26 mouse cellular contexts compared by ENCODE assay signal in genomic region chr1:193610471-193610870, GRCm38 (mm10).
DNase-seq lines count a peak whose midpoint lies in the region; ATAC-seq lines count a peak whose summit lies in the region.
"Had no signal": no experiment of that assay in that cellular context is flagged by ENCODE, and none has a peak within 500 bp of the region (broad histone marks: within the 10 kb centered on the region; RNA-seq: fewer than 3 reads in every experiment).

No protein-coding gene starts in this region.

- H3K4me1 ChIP-seq in hindbrain, embryonic 15.5 days (replicated peaks), result peaks cover 15% of the 10 kb centered on the region
- no peaks in the 10 kb centered on the region for H3K4me1 ChIP-seq in hindbrain, embryonic 10.5 days (replicated peaks)
- H3K4me1 ChIP-seq in neural tube, embryonic 13.5 days (replicated peaks), result peaks cover 28% of the 10 kb centered on the region
- H3K4me1 ChIP-seq in limb, embryonic 12.5 days (replicated peaks), result no peaks in the 10 kb centered on the region; the same call in 1 of the 2 replicates
- H3K4me1 ChIP-seq in neural tube, embryonic 15.5 days, result peaks cover 5% of the 10 kb centered on the region
- H3K4me1 ChIP-seq: embryonic facial prominence, embryonic 10.5 days; forebrain, embryonic 12.5 days had no signal

- H3K36me3 ChIP-seq in hindbrain, embryonic 15.5 days, result no peaks in the 10 kb centered on the region
- no peaks in the 10 kb centered on the region for H3K36me3 ChIP-seq in hindbrain, embryonic 10.5 days
- no peaks in the 10 kb centered on the region for H3K36me3 ChIP-seq in neural tube, embryonic 13.5 days
- no peaks in the 10 kb centered on the region for H3K36me3 ChIP-seq in limb, embryonic 12.5 days
- H3K36me3 ChIP-seq in neural tube, embryonic 15.5 days, result no peaks in the 10 kb centered on the region
- H3K36me3 ChIP-seq: embryonic facial prominence, embryonic 10.5 days; embryonic facial prominence, embryonic 13.5 days; forebrain, embryonic 12.5 days; forebrain, embryonic 15.5 days had no signal

- no peak overlapping the region for H3K27ac ChIP-seq in hindbrain, embryonic 15.5 days (replicated peaks)
- no peak overlapping the region for H3K27ac ChIP-seq in hindbrain, embryonic 10.5 days
- no peak overlapping the region for H3K27ac ChIP-seq in neural tube, embryonic 13.5 days (replicated peaks)
- no peak overlapping the region for H3K27ac ChIP-seq in limb, embryonic 12.5 days
- H3K27ac ChIP-seq in neural tube, embryonic 15.5 days (replicated peaks), result no peak overlapping the region; the same call in 1 of the 2 replicates
- H3K27ac ChIP-seq: embryonic facial prominence, embryonic 10.5 days; embryonic facial prominence, embryonic 13.5 days; forebrain, embryonic 12.5 days; forebrain, embryonic 15.5 days; gastrocnemius, adult 2 months had no signal

- no peak overlapping the region for H3K9ac ChIP-seq in hindbrain, embryonic 15.5 days
- no peak overlapping the region for H3K9ac ChIP-seq in neural tube, embryonic 13.5 days
- H3K9ac ChIP-seq in limb, embryonic 12.5 days (replicated peaks), result no peak overlapping the region
- H3K9ac ChIP-seq in neural tube, embryonic 15.5 days (replicated peaks), result no peak overlapping the region
- H3K9ac ChIP-seq: embryonic facial prominence, embryonic 13.5 days; forebrain, embryonic 12.5 days; forebrain, embryonic 15.5 days had no signal

- no peaks in the 10 kb centered on the region for H3K9me3 ChIP-seq in hindbrain, embryonic 15.5 days
- no peaks in the 10 kb centered on the region for H3K9me3 ChIP-seq in hindbrain, embryonic 10.5 days
- no peaks in the 10 kb centered on the region for H3K9me3 ChIP-seq in neural tube, embryonic 13.5 days
- H3K9me3 ChIP-seq in limb, embryonic 12.5 days, result no peaks in the 10 kb centered on the region
- no peaks in the 10 kb centered on the region for H3K9me3 ChIP-seq in neural tube, embryonic 15.5 days (replicated peaks)
- H3K9me3 ChIP-seq: embryonic facial prominence, embryonic 10.5 days; embryonic facial prominence, embryonic 13.5 days; forebrain, embryonic 12.5 days; forebrain, embryonic 15.5 days had no signal

- 62% methylated on average over 4 of the region's 4 CpGs for WGBS in hindbrain, embryonic 15.5 days
- 86% methylated on average over 4 of the region's 4 CpGs for WGBS in hindbrain, embryonic 10.5 days
- 56% methylated on average over 4 of the region's 4 CpGs for WGBS in neural tube, embryonic 13.5 days
- 51% methylated on average over 4 of the region's 4 CpGs for WGBS in limb, embryonic 12.5 days
- WGBS in neural tube, embryonic 15.5 days, result 43% methylated on average over 4 of the region's 4 CpGs

- no peak for DNase-seq in hindbrain, embryonic 10.5 days (ENCODE audit: low spot score)
- DNase-seq in neural tube, embryonic 10.5 days (ENCODE audit: extremely low spot score, low spot score), result no peak
- no peak for DNase-seq in B cell, adult 2 months
- DNase-seq: adrenal gland, adult 8-10 months; adrenal gland, postnatal 25 days; cerebellum, adult 11-12 months; cerebellum, adult 8-10 months; cerebellum, postnatal 10 days; cerebellum, postnatal 36 days; embryo, embryonic 11 days; gastrocnemius, adult 2 months; gastrocnemius, postnatal 14 days; heart, adult 11 months had no signal

- no peaks in the 10 kb centered on the region for H3K27me3 ChIP-seq in hindbrain, embryonic 15.5 days
- no peaks in the 10 kb centered on the region for H3K27me3 ChIP-seq in hindbrain, embryonic 10.5 days (ENCODE audit: insufficient read depth, poor library complexity, severe bottlenecking)
- no peaks in the 10 kb centered on the region for H3K27me3 ChIP-seq in neural tube, embryonic 13.5 days
- H3K27me3 ChIP-seq in limb, embryonic 12.5 days, result no peaks in the 10 kb centered on the region
- no peaks in the 10 kb centered on the region for H3K27me3 ChIP-seq in neural tube, embryonic 15.5 days (replicated peaks)
- H3K27me3 ChIP-seq: embryonic facial prominence, embryonic 13.5 days; forebrain, embryonic 12.5 days; forebrain, embryonic 15.5 days had no signal

- ATAC-seq in hindbrain, embryonic 15.5 days (ENCODE audit: low FRiP score, low read depth), result peak; percentile 67; the same call in 1 of the 2 replicates
- ATAC-seq in neural tube, embryonic 13.5 days (ENCODE audit: low read depth), result peak; percentile 75
- 0 out of 2 replicates have a peak, but pooled peaks have one; percentile 8 for ATAC-seq in limb, embryonic 12.5 days (ENCODE audit: insufficient number of reproducible peaks, insufficient read depth, low FRiP score, low TSS enrichment, low read depth)
- peak; percentile 79 for ATAC-seq in neural tube, embryonic 15.5 days (ENCODE audit: low FRiP score)
- ATAC-seq in megakaryocyte-erythroid progenitor cell, adult 5-6 weeks (replicated peaks; ENCODE audit: low FRiP score, low TSS enrichment, poor library complexity, severe bottlenecking), result no peak
- ATAC-seq: activated CD4-positive, CD25-positive, alpha-beta regulatory T cell, adult 4 months; forebrain, embryonic 15.5 days; inflammation-experienced regulatory T-cells, adult 6 months had no signal

- no peak overlapping the region for H3K4me3 ChIP-seq in hindbrain, embryonic 15.5 days
- no peak overlapping the region for H3K4me3 ChIP-seq in hindbrain, embryonic 10.5 days
- no peak overlapping the region for H3K4me3 ChIP-seq in neural tube, embryonic 13.5 days
- no peak overlapping the region for H3K4me3 ChIP-seq in limb, embryonic 12.5 days (replicated peaks)
- H3K4me3 ChIP-seq in neural tube, embryonic 15.5 days (replicated peaks), result no peak overlapping the region
- H3K4me3 ChIP-seq: embryonic facial prominence, embryonic 10.5 days; embryonic facial prominence, embryonic 13.5 days; erythroblast, embryonic 14.5 days; forebrain, embryonic 12.5 days; forebrain, embryonic 15.5 days; gastrocnemius, adult 2 months had no signal

- no peak overlapping the region for H3K4me2 ChIP-seq in hindbrain, embryonic 15.5 days
- H3K4me2 ChIP-seq in neural tube, embryonic 13.5 days, result no peak overlapping the region
- H3K4me2 ChIP-seq in limb, embryonic 12.5 days, result no peak overlapping the region
- no peak overlapping the region for H3K4me2 ChIP-seq in neural tube, embryonic 15.5 days
- H3K4me2 ChIP-seq: embryonic facial prominence, embryonic 13.5 days; forebrain, embryonic 12.5 days; forebrain, embryonic 15.5 days; heart, embryonic 11.5 days had no signal
